Mouse (Mus musculus) forebrain, postnatal 0 days (tissue): ENCODE results near the gene Tpst1. TPM values are rescaled to one million over a fixed set of nuclear protein-coding genes. Genes with fewer than 3 reads are reported as not detected.

Experiments
- ATAC-seq: fragments of 200-750 bp; cut with Nextera tagmentation; 2 replicates; pipeline ENCODE4 v1.8.0; 2017; ENCODE audit warnings: mild to moderate bottlenecking, moderate library complexity
- DNase-seq: peaks from one replicate; pipeline ENCODE4 v3.0.0-alpha.2; 2015
- H3K27ac ChIP-seq: fragments of 300-500 bp; sonication (generic); 2 replicates; pipeline ENCODE4 v1.5.1; 2014; ENCODE audit warnings: low read depth, mild to moderate bottlenecking, antibody characterized with exemption, low read length, moderate library complexity, mixed read lengths
- H3K27me3 ChIP-seq: fragments of 300-500 bp; sonication (generic); 2 replicates; pipeline ENCODE4 v1.6.1; 2014; ENCODE audit warnings: mild to moderate bottlenecking, low read length, mixed read lengths; ENCODE audit not compliant: insufficient read depth
- H3K36me3 ChIP-seq: fragments of 300-500 bp; sonication (generic); 2 replicates; pipeline ENCODE4 v1.6.1; 2014; ENCODE audit warnings: mild to moderate bottlenecking, moderate library complexity; ENCODE audit not compliant: insufficient read depth
- H3K4me1 ChIP-seq: fragments of 300-500 bp; sonication (generic); 2 replicates; pipeline ENCODE4 v1.6.1; 2014; ENCODE audit warnings: antibody characterized with exemption; ENCODE audit not compliant: insufficient read depth
- H3K4me2 ChIP-seq: fragments of 300-500 bp; sonication (generic); 2 replicates; pipeline ENCODE4 v1.6.1; 2014; ENCODE audit warnings: low read depth, mild to moderate bottlenecking, moderate library complexity
- H3K4me3 ChIP-seq: fragments of 300-500 bp; sonication (generic); 2 replicates; pipeline ENCODE4 v1.5.1; 2014; ENCODE audit warnings: low read depth, low read length, mixed read lengths
- H3K9ac ChIP-seq: fragments of 300-500 bp; sonication (generic); 2 replicates; pipeline ENCODE4 v1.6.1; 2014; ENCODE audit warnings: mild to moderate bottlenecking
- H3K9me3 ChIP-seq: fragments of 300-500 bp; sonication (generic); 2 replicates; pipeline ENCODE4 v1.6.1; 2016; ENCODE audit warnings: low read length
- CTCF ChIP-seq: sonication (generic); IDR thresholded peaks from 2 replicates; pipeline ENCODE4 v1.5.1; 2016; ENCODE audit warnings: antibody characterized with exemption, control low read depth, low read depth
- WGBS: fragments of 180-500 bp; shearing (Covaris S2); extraction: QIAGEN DNeasy Blood & Tissue Kit; methylation state at CpG from one replicate; pipeline ENCODE4 v1.1.7; 2014; 5-methylcytosine and 5-hydroxymethylcytosine counted together
- polyA plus RNA-seq: library from polyadenylated mRNA; unstranded; fragments of >200 nt; fragmentation: Nextera tagmentation; extraction: Ambion mirVana; gene quantifications from 2 replicates; pipeline ENCODE4 v1.2.1, GENCODE M21; 2015
- total RNA-seq: library from RNA; depleted of rRNA; stranded (reverse); fragments of >200 nt; gene quantifications from 2 replicates; pipeline ENCODE4 v1.2.3, GENCODE M21; 2014

Gene Tpst1
- total and polyA plus RNA-seq, 2 experiments from 2014 or later = 55.3 to 55.4 TPM

GRCm38 (mm10) chr5:130052955-130053354 is 20.2 kb upstream of the Tpst1 start:
- 93% methylated on average over 6 of the region's 6 CpGs for WGBS
- Histone ChIP-seq H3K9me3 (no peaks in the 10 kb centered on the region), H3K4me3 (no peak overlapping the region), H3K4me1 (no peaks in the 10 kb centered on the region), H3K27me3 (no peaks in the 10 kb centered on the region), H3K9ac (no peak overlapping the region), H3K36me3 (peaks cover 32% of the 10 kb centered on the region), H3K27ac (no peak overlapping the region), H3K4me2 (no peak overlapping the region)
- ATAC-seq (no peak), DNase-seq (no peak)
- no peak for TF ChIP-seq CTCF

GRCm38 (mm10) chr5:130055688-130056087 is 17.4 kb upstream of the Tpst1 start:
- no peak overlapping the region for H3K4me2 ChIP-seq
- no peak overlapping the region for H3K4me3 ChIP-seq
- H3K27me3 ChIP-seq = no peaks in the 10 kb centered on the region
- no peak overlapping the region for H3K27ac ChIP-seq
- no peak overlapping the region for H3K9ac ChIP-seq
- DNase-seq (no peak), ATAC-seq (no peak)
- H3K9me3 ChIP-seq = no peaks in the 10 kb centered on the region
- peaks cover 34% of the 10 kb centered on the region for H3K36me3 ChIP-seq
- TF ChIP-seq CTCF = no peak
- no peaks in the 10 kb centered on the region for H3K4me1 ChIP-seq
- 91% methylated on average over 4 of the region's 4 CpGs for WGBS

GRCm38 (mm10) chr5:130056303-130056702 is 16.8 kb upstream of the Tpst1 start:
- TF ChIP-seq CTCF = no peak
- no peak overlapping the region for H3K4me2 ChIP-seq
- H3K9me3 ChIP-seq = no peaks in the 10 kb centered on the region
- no peaks in the 10 kb centered on the region for H3K27me3 ChIP-seq
- no peak overlapping the region for H3K4me3 ChIP-seq
- H3K27ac ChIP-seq = no peak overlapping the region
- DNase-seq = no peak
- no peak overlapping the region for H3K9ac ChIP-seq
- peaks cover 28% of the 10 kb centered on the region for H3K36me3 ChIP-seq
- no peaks in the 10 kb centered on the region for H3K4me1 ChIP-seq
- ATAC-seq = no peak
- 98% methylated on average over 2 of the region's 2 CpGs for WGBS

GRCm38 (mm10) chr5:130059413-130060328 is 13.5 kb upstream of the Tpst1 start:
- Histone ChIP-seq H3K4me1 (no peaks in the 10 kb centered on the region), H3K9me3 (no peaks in the 10 kb centered on the region), H3K4me3 (no peak overlapping the region), H3K4me2 (no peak overlapping the region), H3K27ac (no peak overlapping the region), H3K9ac (no peak overlapping the region), H3K27me3 (no peaks in the 10 kb centered on the region), H3K36me3 (peaks cover 20% of the 10 kb centered on the region; the same call in 1 of the 2 replicates)
- DNase-seq (no peak), ATAC-seq (no peak; the same call in 1 of the 2 replicates)
- WGBS = 76% methylated on average over 12 of the region's 12 CpGs
- no peak for TF ChIP-seq CTCF

- TF ChIP-seq CTCF = no peak
- Histone ChIP-seq H3K4me3 (no peak overlapping the region), H3K36me3 (peaks cover 15% of the 10 kb centered on the region; the same call in 1 of the 2 replicates), H3K9ac (no peak overlapping the region), H3K9me3 (no peaks in the 10 kb centered on the region), H3K27me3 (no peaks in the 10 kb centered on the region), H3K4me1 (no peaks in the 10 kb centered on the region), H3K27ac (no peak overlapping the region), H3K4me2 (no peak overlapping the region)
- DNase-seq (no peak), ATAC-seq (no peak)
- WGBS = 93% methylated on average over 4 of the region's 4 CpGs
These were observed 12.8 kb upstream of the Tpst1 start for GRCm38 (mm10) chr5:130060329-130060665.

GRCm38 (mm10) chr5:130062096-130062495 is 11.0 kb upstream of the Tpst1 start:
- no peaks in the 10 kb centered on the region for H3K9me3 ChIP-seq
- no peaks in the 10 kb centered on the region for H3K4me1 ChIP-seq
- H3K27me3 ChIP-seq = no peaks in the 10 kb centered on the region
- no peak overlapping the region for H3K27ac ChIP-seq
- no peak for TF ChIP-seq CTCF
- WGBS = 74% methylated on average over 2 of the region's 2 CpGs
- H3K36me3 ChIP-seq = peaks cover 13% of the 10 kb centered on the region; the same call in 1 of the 2 replicates
- H3K9ac ChIP-seq = no peak overlapping the region
- ATAC-seq (no peak), DNase-seq (no peak)
- H3K4me3 ChIP-seq = no peak overlapping the region
- no peak overlapping the region for H3K4me2 ChIP-seq

- Histone ChIP-seq H3K9ac (no peak overlapping the region), H3K27me3 (no peaks in the 10 kb centered on the region), H3K4me1 (no peaks in the 10 kb centered on the region), H3K4me2 (no peak overlapping the region), H3K9me3 (no peaks in the 10 kb centered on the region), H3K27ac (no peak overlapping the region), H3K4me3 (no peak overlapping the region), H3K36me3 (peaks cover 13% of the 10 kb centered on the region; the same call in 1 of the 2 replicates)
- TF ChIP-seq CTCF = no peak
- DNase-seq (no peak), ATAC-seq (no peak)
- WGBS = 85% methylated on average over 2 of the region's 2 CpGs
These were observed 9.4 kb upstream of the Tpst1 start for GRCm38 (mm10) chr5:130063760-130064159.
